Mouse (Mus musculus): Measurements from ENCODE around the gene Bri3. TPM values are rescaled to one million over a fixed set of nuclear protein-coding genes. Genes with fewer than 3 reads are reported as not detected.

Gene Bri3
- total RNA-seq (2021), result 10 to 100 TPM; 64.7 to 65.3 TPM
- long read RNA-seq, experiment 1, transcript Bri3-201 (3 exons, 955 nt), result major isoform, 9 of 15 reads
- long read RNA-seq, experiment 1, partial matches to known transcripts, result 3 of 15 reads
- long read RNA-seq, experiment 1, other reads (novel, unspliced or antisense), result 3 of 15 reads
- long read RNA-seq, experiment 2, transcript Bri3-201 (3 exons, 955 nt), result major isoform, 5 of 13 reads
- long read RNA-seq, experiment 2, partial matches to known transcripts, result 0 of 13 reads
- long read RNA-seq, experiment 2, other reads (novel, unspliced or antisense), result 8 of 13 reads

GRCm38 (mm10) chr5:144243901-144244487 lies at the start of gene Bri3:
TSS of gene Bri3 (plus strand) at chr5:144244437.
- no peak for DNase-seq (ENCODE audit: low spot score in 2 of 2)
- Histone ChIP-seq H3K4me3 (no peak within 1 kb of the TSS), H3K27ac (no peak within 1 kb of the TSS)
- TF ChIP-seq CTCF (conservative IDR thresholded peaks at IDR 0.05), result no peak

GRCm38 (mm10) chr5:144195567-144195966 lies 48.7 kb upstream of the Bri3 start:
- H3K4me3 ChIP-seq, result no peak overlapping the region
- DNase-seq (ENCODE audit: low spot score in 2 of 2), result no peak
- TF ChIP-seq CTCF (conservative IDR thresholded peaks at IDR 0.05), result no peak
- H3K27ac ChIP-seq, result no peak overlapping the region

GRCm38 (mm10) chr5:144200616-144201015 lies 43.6 kb upstream of the Bri3 start:
- Histone ChIP-seq H3K27ac (no peak overlapping the region), H3K4me3 (no peak overlapping the region)
- no peak for DNase-seq (ENCODE audit: low spot score in 2 of 2)
- TF ChIP-seq CTCF (conservative IDR thresholded peaks at IDR 0.05), result no peak

DNA sequence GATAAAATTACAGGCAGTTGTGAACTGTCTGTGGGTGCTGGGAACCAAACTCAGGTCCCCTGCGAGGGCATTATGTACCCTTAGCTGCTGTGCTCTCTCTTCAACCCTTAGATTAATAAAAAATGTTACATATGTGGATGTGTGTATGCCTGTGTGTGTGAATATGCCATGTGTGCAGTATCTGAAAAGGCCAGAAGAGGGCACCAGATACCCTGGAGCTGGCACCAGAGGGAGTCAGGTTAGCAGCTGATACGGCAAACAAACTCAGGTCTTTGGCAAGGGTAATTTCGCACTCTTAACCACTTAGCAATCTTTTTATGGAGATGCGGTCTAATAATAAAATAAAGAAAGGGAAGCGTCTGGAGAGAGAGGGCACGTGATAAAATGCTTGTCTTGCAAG lies 41.8 kb upstream of the Bri3 start:
- no peak overlapping the region for H3K4me3 ChIP-seq
- no peak for DNase-seq (ENCODE audit: low spot score in 2 of 2)
- H3K27ac ChIP-seq, result no peak overlapping the region
- peak; percentile 59 for TF ChIP-seq CTCF (conservative IDR thresholded peaks at IDR 0.05)

- no peak for TF ChIP-seq CTCF (conservative IDR thresholded peaks at IDR 0.05)
- H3K27ac ChIP-seq, result no peak overlapping the region
These were observed 40.8 kb upstream of the Bri3 start for GRCm38 (mm10) chr5:144203398-144203959.

GRCm38 (mm10) chr5:144204303-144204702 lies 39.9 kb upstream of the Bri3 start:
- DNase-seq (ENCODE audit: low spot score in 2 of 2), result no peak
- Histone ChIP-seq H3K27ac (no peak overlapping the region), H3K4me3 (no peak overlapping the region)
- no peak for TF ChIP-seq CTCF (conservative IDR thresholded peaks at IDR 0.05)

More at GRCm38 (mm10) chr5:144203398-144203959, 40.8 kb upstream of the Bri3 start:
- H3K4me3 ChIP-seq, result no peak overlapping the region
- DNase-seq (ENCODE audit: low spot score in 2 of 2), result no peak

GRCm38 (mm10) chr5:144204911-144205310 lies 39.3 kb upstream of the Bri3 start:
- TF ChIP-seq CTCF (conservative IDR thresholded peaks at IDR 0.05), result no peak
- Histone ChIP-seq H3K27ac (no peak overlapping the region), H3K4me3 (no peak overlapping the region)
- DNase-seq (ENCODE audit: low spot score in 2 of 2), result no peak

DNA sequence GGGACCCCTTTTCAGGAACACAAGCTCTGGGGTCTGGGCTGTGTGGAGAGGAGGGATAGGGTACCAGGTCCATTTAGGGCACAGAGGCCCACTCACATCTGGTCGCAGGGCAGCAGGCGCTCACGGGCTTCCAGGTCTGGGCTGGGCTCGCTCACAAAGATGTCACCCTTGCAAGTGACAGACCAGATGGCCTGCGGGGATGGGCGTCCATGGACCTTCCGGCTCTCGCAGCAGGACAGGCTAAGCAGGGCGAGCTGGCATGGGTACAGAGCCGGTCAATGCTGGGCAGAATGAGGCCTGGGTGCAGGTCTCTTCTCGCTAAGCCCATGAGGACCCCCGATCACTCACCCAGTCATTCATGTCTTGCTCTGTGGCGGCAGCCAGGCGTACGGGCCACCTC lies 38.2 kb upstream of the Bri3 start:
- no peak overlapping the region for H3K4me3 ChIP-seq
- TF ChIP-seq CTCF (conservative IDR thresholded peaks at IDR 0.05), result no peak
- no peak for DNase-seq (ENCODE audit: low spot score in 2 of 2)

DNA sequence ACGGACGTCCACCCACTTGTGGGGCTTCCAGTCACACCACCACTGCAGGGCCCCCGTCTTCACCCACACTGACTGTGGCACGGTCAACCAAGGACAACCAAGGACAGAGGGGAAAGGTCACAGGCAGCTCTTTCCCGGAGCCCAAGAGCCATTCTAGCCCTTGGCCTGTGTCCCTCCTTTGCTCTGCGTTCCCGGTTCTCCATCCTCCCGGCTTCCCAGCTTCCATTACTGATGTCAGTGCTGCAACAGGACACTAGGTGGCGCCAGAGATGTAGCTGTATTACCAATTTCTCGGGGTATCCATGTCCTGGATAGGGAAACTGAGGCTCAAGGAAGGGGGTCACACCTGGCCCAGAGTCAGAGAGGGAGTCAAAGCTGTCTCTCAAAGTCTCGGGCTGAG lies 36.8 kb upstream of the Bri3 start:
- Histone ChIP-seq H3K4me3 (no peak overlapping the region), H3K27ac (no peak overlapping the region)
- peak; percentile 98 for TF ChIP-seq CTCF (conservative IDR thresholded peaks at IDR 0.05)
- peak; percentile 51 to 68 for DNase-seq (ENCODE audit: low spot score in 2 of 2)

More for the DNA sequence above, 38.2 kb upstream of the Bri3 start:
- no peak overlapping the region for H3K27ac ChIP-seq

DNA sequence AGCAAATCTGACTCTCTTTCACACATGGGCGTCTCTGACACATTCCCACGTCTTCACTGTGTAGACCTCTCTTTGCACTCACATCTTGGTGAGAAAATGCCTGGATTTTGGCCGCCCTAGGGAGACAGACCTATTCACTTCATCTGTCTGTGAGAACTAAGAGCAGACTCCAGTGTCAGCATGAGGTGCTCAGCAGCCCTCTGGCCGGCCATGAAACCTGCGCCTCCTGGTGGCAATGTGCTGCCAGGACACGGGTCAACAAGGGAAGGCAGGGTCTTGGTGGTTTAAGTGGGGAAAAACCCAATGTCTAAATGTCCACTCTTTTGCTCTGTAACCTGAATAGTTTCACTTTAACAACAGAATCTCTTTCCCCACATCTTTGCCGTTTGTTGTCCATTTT lies 29.8 kb upstream of the Bri3 start:
- H3K27ac ChIP-seq, result no peak overlapping the region
- H3K4me3 ChIP-seq, result no peak overlapping the region
- peak; percentile 87 for TF ChIP-seq CTCF (conservative IDR thresholded peaks at IDR 0.05)
- DNase-seq (ENCODE audit: low spot score in 2 of 2), result peak in 1 of 2 experiments; percentile 58

DNA sequence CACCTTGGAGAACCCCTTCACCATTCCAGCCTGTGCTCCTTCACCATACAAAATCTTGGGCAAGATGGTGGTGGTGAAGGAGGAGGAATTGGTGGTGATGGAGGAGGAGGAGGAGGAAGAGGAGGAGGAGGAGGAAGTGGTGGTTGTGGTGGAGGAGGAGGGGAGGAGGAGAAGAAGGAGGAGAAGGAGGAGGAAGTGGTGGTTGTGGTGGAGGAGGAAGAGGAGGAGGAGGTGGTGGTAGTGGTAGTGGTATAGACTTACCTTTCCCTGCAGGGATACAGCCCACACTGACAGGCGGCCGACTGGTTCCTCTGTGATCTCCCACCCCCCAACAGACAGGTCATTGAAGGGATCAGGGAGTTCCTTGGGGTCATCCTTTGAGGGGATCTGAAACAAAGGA lies 28.2 kb upstream of the Bri3 start:
- Histone ChIP-seq H3K27ac (no peak overlapping the region), H3K4me3 (no peak overlapping the region)
- no peak for TF ChIP-seq CTCF (conservative IDR thresholded peaks at IDR 0.05)
- no peak for DNase-seq (ENCODE audit: low spot score in 2 of 2)

DNA sequence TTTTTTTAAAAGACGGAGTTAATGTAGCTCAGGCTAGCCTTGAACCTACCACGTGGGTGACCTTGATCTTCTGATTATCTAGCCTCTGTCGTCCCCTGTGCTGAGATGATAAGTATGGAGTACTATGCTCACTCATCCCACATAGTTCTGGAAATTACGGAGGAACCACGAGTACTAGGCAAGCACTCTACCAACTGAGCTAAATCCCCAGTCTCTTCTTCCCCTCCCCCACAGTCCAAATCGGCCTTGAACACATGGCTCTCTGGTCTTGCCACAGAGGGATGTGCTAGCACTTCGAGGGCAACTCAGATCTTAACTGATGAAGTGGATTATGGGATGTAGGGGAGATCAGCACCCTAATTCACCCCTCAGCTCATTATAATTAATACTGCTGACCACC lies 26.2 kb upstream of the Bri3 start:
- no peak for TF ChIP-seq CTCF (conservative IDR thresholded peaks at IDR 0.05)
- H3K4me3 ChIP-seq, result no peak overlapping the region
- no peak for DNase-seq (ENCODE audit: low spot score in 2 of 2)

GRCm38 (mm10) chr5:144219306-144219705 lies 24.9 kb upstream of the Bri3 start:
- Histone ChIP-seq H3K27ac (peak overlapping the region; percentile 57; the same call in 1 of the 2 replicates), H3K4me3 (no peak overlapping the region)
- no peak for TF ChIP-seq CTCF (conservative IDR thresholded peaks at IDR 0.05)
- no peak for DNase-seq (ENCODE audit: low spot score in 2 of 2)

More for the DNA sequence above, 26.2 kb upstream of the Bri3 start:
- no peak overlapping the region for H3K27ac ChIP-seq

GRCm38 (mm10) chr5:144219936-144220335 lies 24.3 kb upstream of the Bri3 start:
- no peak for DNase-seq (ENCODE audit: low spot score in 2 of 2)
- Histone ChIP-seq H3K4me3 (no peak overlapping the region), H3K27ac (peak overlapping the region; percentile 57; the same call in 1 of the 2 replicates)
- no peak for TF ChIP-seq CTCF (conservative IDR thresholded peaks at IDR 0.05)

All from layer of hippocampus, adult 2 months (tissue).